15 mouse cellular contexts compared by ENCODE assay signal in genomic region chr6:135993897-135994296, GRCm38 (mm10).
DNase-seq lines count a peak whose midpoint lies in the region; ATAC-seq and TF ChIP-seq lines count a peak whose summit lies in the region.
"Had no signal": no experiment of that assay in that cellular context is flagged by ENCODE, and none has a peak within 500 bp of the region (broad histone marks: within the 10 kb centered on the region; RNA-seq: fewer than 3 reads in every experiment).

No protein-coding gene starts in this region.

- ATAC-seq in hindbrain, postnatal 0 days = no peak

- no peak for TF ChIP-seq POLR2A in olfactory bulb, adult 2 months (IDR thresholded peaks at IDR 0.05; ENCODE audit: insufficient read depth, low read depth, low read length)

- H3K9ac ChIP-seq in hindbrain, postnatal 0 days (replicated peaks; ENCODE audit: low read length) = no peak overlapping the region
- H3K9ac ChIP-seq: neural tube, embryonic 13.5 days had no signal

- H3K36me3 ChIP-seq in hindbrain, postnatal 0 days (ENCODE audit: insufficient read depth, low read length) = no peaks in the 10 kb centered on the region
- H3K36me3 ChIP-seq: neural tube, embryonic 13.5 days had no signal

- H3K4me1 ChIP-seq in hindbrain, postnatal 0 days (ENCODE audit: insufficient read depth, low read length) = peaks cover 7% of the 10 kb centered on the region; the same call in 1 of the 2 replicates
- peaks cover 15% of the 10 kb centered on the region for H3K4me1 ChIP-seq in olfactory bulb, adult 2 months (ENCODE audit: control insufficient read depth, insufficient read depth, low read length)

- H3K27ac ChIP-seq in left cerebral cortex, adult 2 months = peak overlapping the region; percentile 17; the same call in 1 of the 2 replicates
- no peak overlapping the region for H3K27ac ChIP-seq in hindbrain, postnatal 0 days
- 0 out of 2 replicates have a peak overlapping the region, but pooled peaks have one; percentile 36 for H3K27ac ChIP-seq in olfactory bulb, adult 2 months (ENCODE audit: insufficient read depth, low read depth, low read length)
- H3K27ac ChIP-seq: neural tube, embryonic 13.5 days had no signal

- no peak overlapping the region for H3K4me2 ChIP-seq in hindbrain, postnatal 0 days (ENCODE audit: low read depth, low read length)
- H3K4me2 ChIP-seq: neural tube, embryonic 13.5 days had no signal

- H3K4me3 ChIP-seq in left cerebral cortex, adult 2 months = no peak overlapping the region
- no peak overlapping the region for H3K4me3 ChIP-seq in hindbrain, postnatal 0 days (ENCODE audit: low read length)
- no peak overlapping the region for H3K4me3 ChIP-seq in olfactory bulb, adult 2 months (ENCODE audit: insufficient read depth, low read depth, low read length)
- H3K4me3 ChIP-seq: neural tube, embryonic 13.5 days had no signal

- no peak for TF ChIP-seq CTCF in left cerebral cortex, adult 2 months (IDR thresholded peaks at IDR 0.05)
- TF ChIP-seq CTCF in hindbrain, postnatal 0 days (IDR thresholded peaks at IDR 0.05; ENCODE audit: low read depth) = no peak
- no peak for TF ChIP-seq CTCF in olfactory bulb, adult 2 months (IDR thresholded peaks at IDR 0.05; ENCODE audit: insufficient read depth, low read depth, low read length)

- DNase-seq in embryo, embryonic 11 days = peak; percentile 17
- no peak for DNase-seq in embryo, embryonic 10 days (ENCODE audit: low spot score)
- DNase-seq in left cerebral cortex, adult 2 months (ENCODE audit: extremely low spot score in 1 of 2, low spot score in 2 of 2) = no peak
- no peak for DNase-seq in left cerebral cortex, postnatal 10 days (ENCODE audit: extremely low spot score in 1 of 2, low spot score in 2 of 2)
- DNase-seq in hindbrain, postnatal 0 days (ENCODE audit: low spot score) = peak; percentile 38
- no peak for DNase-seq in right cerebral cortex, adult 2 months (ENCODE audit: low spot score in 2 of 2)
- no peak for DNase-seq in layer of hippocampus, adult 9-10 months (ENCODE audit: low spot score)
- DNase-seq: adrenal gland, postnatal 36 days; heart, adult 11 months; lung, postnatal 36 days; spleen, adult 18-20 months; thymus, postnatal 14 days had no signal

- intact Hi-C loops in left cerebral cortex, adult 2 months (cut with DNase I) = no loop called here
- intact Hi-C loops in left cerebral cortex, postnatal 10 days (cut with DNase I) = no loop called here

- no peaks in the 10 kb centered on the region for H3K27me3 ChIP-seq in hindbrain, postnatal 0 days (ENCODE audit: insufficient read depth, low read length)
- H3K27me3 ChIP-seq: CH12.LX; neural tube, embryonic 13.5 days had no signal

- no peaks in the 10 kb centered on the region for H3K9me3 ChIP-seq in hindbrain, postnatal 0 days (ENCODE audit: low read length)

- WGBS in hindbrain, postnatal 0 days = 37% methylated on average over 3 of the region's 3 CpGs
- WGBS in olfactory bulb, adult 2 months = 43% methylated on average over 3 of the region's 3 CpGs

Comparison
In these comparisons a context has a peak if more than half of its experiments do, and no peak if none do; other contexts are left out.
1. DNase-seq: peak in embryo, embryonic 11 days (single experiment) and hindbrain, postnatal 0 days (single experiment); none in embryo, embryonic 10 days (single experiment), left cerebral cortex, adult 2 months (0 of 2), left cerebral cortex, postnatal 10 days (0 of 2), right cerebral cortex, adult 2 months (0 of 2) and layer of hippocampus, adult 9-10 months (single experiment).